Mouse (Mus musculus) brain, embryonic 14.5 days (tissue): Measurements from ENCODE around the gene Eif2ak1.

Experiments
- CTCF ChIP-seq: fragments of 200-500 bp; IDR thresholded peaks from 2 replicates; pipeline ENCODE4 v1.5.1; 2012; ENCODE audit warnings: inconsistent platforms, mild to moderate bottlenecking, moderate library complexity, borderline replicate concordance; ENCODE audit not compliant: insufficient read depth, insufficient read length; ENCODE audit errors: extremely low read depth
- POLR2A ChIP-seq: fragments of 200-500 bp; IDR thresholded peaks from 2 replicates; pipeline ENCODE4 v1.6.1; 2012; ENCODE audit warnings: mild to moderate bottlenecking, inconsistent platforms, borderline replicate concordance; ENCODE audit not compliant: poor library complexity, insufficient read depth, insufficient read length, severe bottlenecking; ENCODE audit errors: extremely low read depth

DNA sequence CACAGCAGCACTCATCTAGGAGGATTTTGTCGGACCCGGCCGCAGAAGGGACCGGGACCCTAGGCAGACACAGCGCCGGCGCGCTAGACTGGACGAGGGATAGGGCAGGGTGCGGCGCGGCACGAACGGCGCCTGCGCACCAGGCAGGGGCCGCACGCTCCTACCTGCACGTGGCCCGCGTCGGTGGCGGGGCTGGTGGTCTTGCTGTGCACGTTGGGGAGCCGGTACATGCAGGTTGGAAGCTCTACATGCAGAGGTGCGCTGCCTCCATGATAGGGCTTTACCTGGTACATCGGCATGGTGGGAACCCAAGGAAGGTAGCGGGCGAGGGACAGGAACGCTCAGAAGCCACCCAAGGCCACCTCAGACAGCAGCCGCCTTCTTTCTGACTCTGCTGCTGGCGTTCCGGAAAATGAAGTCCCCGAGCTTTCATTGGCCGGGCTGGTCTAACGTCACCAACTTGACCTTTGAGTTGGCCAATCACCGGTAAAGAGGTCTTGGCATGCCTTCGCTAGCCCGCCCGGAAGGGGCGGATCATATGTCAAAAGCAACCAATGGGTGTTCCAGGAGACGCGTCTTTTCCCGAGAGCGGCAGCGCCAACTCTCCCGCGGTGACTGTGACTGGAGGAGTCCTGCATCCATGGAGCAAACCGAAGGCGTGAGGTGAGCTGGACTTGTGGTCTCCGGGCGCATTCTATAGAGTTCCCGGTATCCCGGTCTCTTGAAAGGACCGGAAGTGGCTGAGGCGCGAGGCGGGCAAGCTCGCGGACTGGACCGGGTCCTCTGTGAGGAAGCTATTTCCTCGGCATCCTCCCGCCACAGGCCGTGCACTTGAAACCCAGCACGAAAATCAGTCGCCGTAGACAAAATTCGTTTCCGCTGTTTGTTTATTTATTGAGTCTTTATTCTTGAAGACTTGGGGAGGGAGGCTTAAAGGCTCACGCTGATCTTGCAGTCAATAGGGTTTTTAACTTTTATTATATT is 92.1 kb downstream of the Eif2ak1 start, which contains the start of the genes Aimp2 and Pms2:
- no peak for TF ChIP-seq CTCF
- no peak; the same call in none of the 2 replicates for TF ChIP-seq POLR2A
